Mouse (Mus musculus): Measurements from ENCODE around the gene Ajuba.
"Not testable (repeated sequence)": the region's sequence is repeated elsewhere in the genome, so short reads cannot be mapped to it uniquely, and the experiment has no call there.

DNA sequence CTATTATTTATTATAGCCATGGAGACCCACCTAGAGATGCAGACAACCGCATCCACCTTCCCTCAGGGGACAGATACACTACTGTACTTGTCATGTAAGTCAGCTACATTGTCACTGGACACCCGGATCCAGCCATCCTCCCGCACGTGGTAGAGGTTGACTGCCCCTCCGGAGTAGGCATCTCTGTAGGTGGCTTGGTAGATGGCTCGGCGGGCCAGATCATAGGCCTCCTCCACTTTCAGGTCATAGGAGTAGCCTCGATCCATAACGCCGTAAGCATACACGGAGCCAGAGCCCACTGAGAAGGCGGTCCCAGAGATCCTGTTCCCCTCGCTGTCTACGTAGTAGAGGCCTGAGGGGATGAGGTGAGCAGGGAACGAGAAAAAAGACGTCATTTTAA, 36.8 kb upstream of the Ajuba start:
- not testable (repeated sequence) for TF ChIP-seq POLR2A (IDR thresholded peaks at IDR 0.05; ENCODE audit: borderline replicate concordance, insufficient read depth, low read length); CTCF (IDR thresholded peaks at IDR 0.05; ENCODE audit: borderline replicate concordance, insufficient read depth, low read depth, low read length)

All from cerebellum, adult 2 months (tissue).